Mouse (Mus musculus): Measurements from ENCODE around the gene Gtf3c5. TPM values are rescaled to one million over a fixed set of nuclear protein-coding genes. Genes with fewer than 3 reads are reported as not detected.

Gene Gtf3c5
- total and polyA plus RNA-seq, 2 experiments: 2.9 to 7.8 TPM

GRCm38 (mm10) chr2:28576815-28577214 is 6.7 kb downstream of the Gtf3c5 start:
- peaks cover 6% of the 10 kb centered on the region; the same call in 1 of the 2 replicates for H3K36me3 ChIP-seq (ENCODE audit: control insufficient read depth, insufficient read depth, low read length)
- H3K27me3 ChIP-seq (ENCODE audit: control insufficient read depth, insufficient read depth, low read length): no peaks in the 10 kb centered on the region
- H3K79me2 ChIP-seq (ENCODE audit: control insufficient read depth, insufficient read depth, low read length): no peaks in the 10 kb centered on the region
- 95% methylated on average over 3 of the region's 3 CpGs for WGBS
- no peaks in the 10 kb centered on the region for H3K4me1 ChIP-seq (ENCODE audit: control insufficient read depth, insufficient read depth, low read length)
- DNase-seq (ENCODE audit: extremely low read depth, low read depth, low spot score): no peak
- H3K9ac ChIP-seq (ENCODE audit: low read depth, low read length): no peak overlapping the region
- H3K27ac ChIP-seq (replicated peaks; ENCODE audit: insufficient read depth, low read depth, low read length): no peak overlapping the region
- no peak for TF ChIP-seq CTCF (IDR thresholded peaks at IDR 0.05; ENCODE audit: low read depth, low read length)
- no peak for TF ChIP-seq POLR2A (IDR thresholded peaks at IDR 0.05; ENCODE audit: extremely low read depth, insufficient read depth, low read length)
- no peak overlapping the region for H3K4me3 ChIP-seq (ENCODE audit: insufficient read depth, low read depth, low read length)

DNA sequence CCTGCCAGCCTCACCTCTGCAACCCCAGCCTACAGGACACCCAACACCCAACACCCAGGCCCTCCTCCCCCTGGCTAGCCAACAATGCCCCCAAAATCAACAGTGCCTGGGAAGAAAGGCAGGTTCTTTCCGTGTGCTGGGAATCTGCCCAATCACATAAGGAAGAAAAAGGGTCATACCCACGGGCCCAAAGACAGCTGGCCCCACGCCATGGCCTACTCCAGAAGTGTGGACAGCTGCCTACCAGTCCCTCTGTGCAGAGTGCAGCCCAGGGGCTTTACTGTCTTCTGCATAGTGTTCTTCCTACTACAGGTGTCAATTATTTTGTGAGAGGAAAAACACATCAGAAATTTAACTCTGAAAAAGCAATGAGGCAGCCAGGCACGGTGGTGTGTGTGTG is 8.2 kb downstream of the Gtf3c5 start:
- Histone ChIP-seq H3K27me3 (ENCODE audit: control insufficient read depth, insufficient read depth, low read length) (no peaks in the 10 kb centered on the region), H3K36me3 (ENCODE audit: control insufficient read depth, insufficient read depth, low read length) (peaks cover 12% of the 10 kb centered on the region), H3K4me3 (ENCODE audit: insufficient read depth, low read depth, low read length) (no peak overlapping the region), H3K79me2 (ENCODE audit: control insufficient read depth, insufficient read depth, low read length) (no peaks in the 10 kb centered on the region), H3K9ac (ENCODE audit: low read depth, low read length) (no peak overlapping the region), H3K27ac (replicated peaks; ENCODE audit: insufficient read depth, low read depth, low read length) (no peak overlapping the region), H3K4me1 (ENCODE audit: control insufficient read depth, insufficient read depth, low read length) (no peaks in the 10 kb centered on the region)
- DNase-seq (ENCODE audit: extremely low read depth, low read depth, low spot score): no peak
- 80% methylated on average over 4 of the region's 4 CpGs for WGBS
- no peak for TF ChIP-seq CTCF (IDR thresholded peaks at IDR 0.05; ENCODE audit: low read depth, low read length)
- TF ChIP-seq POLR2A (IDR thresholded peaks at IDR 0.05; ENCODE audit: extremely low read depth, insufficient read depth, low read length): no peak

DNA sequence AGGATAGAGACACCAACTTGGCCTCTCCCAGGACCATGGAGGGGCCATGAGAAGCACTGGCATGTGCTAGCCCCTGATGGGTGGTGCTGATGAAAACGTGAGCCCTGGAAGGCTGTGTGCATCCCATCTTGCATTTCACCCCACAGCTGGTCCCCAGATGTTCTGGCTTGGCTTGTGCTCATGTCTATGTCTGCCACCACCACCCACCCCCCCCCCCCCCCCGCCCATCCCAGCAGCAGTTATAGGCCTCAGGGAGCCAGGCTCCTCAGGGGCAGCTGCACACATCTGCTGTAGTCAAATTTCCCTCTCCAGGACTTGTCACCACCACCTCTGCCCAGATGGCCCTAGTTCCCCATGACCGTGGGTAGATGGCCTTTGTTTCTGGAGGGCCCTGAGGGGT is 13.6 kb downstream of the Gtf3c5 start:
- no peaks in the 10 kb centered on the region for H3K79me2 ChIP-seq (ENCODE audit: control insufficient read depth, insufficient read depth, low read length)
- H3K27ac ChIP-seq (replicated peaks; ENCODE audit: insufficient read depth, low read depth, low read length): no peak overlapping the region
- H3K27me3 ChIP-seq (ENCODE audit: control insufficient read depth, insufficient read depth, low read length): no peaks in the 10 kb centered on the region
- H3K36me3 ChIP-seq (ENCODE audit: control insufficient read depth, insufficient read depth, low read length): peaks cover 12% of the 10 kb centered on the region
- H3K4me1 ChIP-seq (ENCODE audit: control insufficient read depth, insufficient read depth, low read length): 0 out of 2 replicates have a peak, but pooled peaks cover 3% of the 10 kb centered on the region
- no peak for TF ChIP-seq CTCF (IDR thresholded peaks at IDR 0.05; ENCODE audit: low read depth, low read length)
- no peak for TF ChIP-seq POLR2A (IDR thresholded peaks at IDR 0.05; ENCODE audit: extremely low read depth, insufficient read depth, low read length)
- no peak for DNase-seq (ENCODE audit: extremely low read depth, low read depth, low spot score)
- H3K9ac ChIP-seq (ENCODE audit: low read depth, low read length): no peak overlapping the region
- 93% methylated on average over 3 of the region's 3 CpGs for WGBS
- H3K4me3 ChIP-seq (ENCODE audit: insufficient read depth, low read depth, low read length): no peak overlapping the region

DNA sequence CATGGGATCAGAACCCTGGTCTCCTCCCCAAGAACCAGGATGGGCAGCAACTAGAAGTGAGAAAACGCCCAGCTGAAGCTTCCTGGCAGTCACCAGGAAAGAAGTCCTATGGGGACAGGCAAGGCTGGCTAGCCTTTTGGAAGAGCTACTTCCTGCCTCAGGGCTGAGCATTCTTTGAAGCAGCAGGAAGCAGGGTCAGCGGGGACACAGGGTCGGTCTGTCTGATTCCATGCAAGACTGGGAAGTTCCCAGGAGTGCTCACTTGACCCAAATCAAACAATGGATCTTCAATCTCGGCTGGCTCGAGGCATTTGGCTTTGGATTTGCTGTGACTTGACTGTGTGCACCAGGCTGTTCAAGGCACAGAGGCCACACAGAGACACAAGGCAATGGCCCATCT is 17.0 kb downstream of the Gtf3c5 start:
- Histone ChIP-seq H3K79me2 (ENCODE audit: control insufficient read depth, insufficient read depth, low read length) (no peaks in the 10 kb centered on the region), H3K36me3 (ENCODE audit: control insufficient read depth, insufficient read depth, low read length) (peaks cover 8% of the 10 kb centered on the region), H3K9ac (ENCODE audit: low read depth, low read length) (no peak overlapping the region), H3K27ac (replicated peaks; ENCODE audit: insufficient read depth, low read depth, low read length) (no peak overlapping the region), H3K4me3 (ENCODE audit: insufficient read depth, low read depth, low read length) (no peak overlapping the region), H3K27me3 (ENCODE audit: control insufficient read depth, insufficient read depth, low read length) (no peaks in the 10 kb centered on the region), H3K4me1 (ENCODE audit: control insufficient read depth, insufficient read depth, low read length) (0 out of 2 replicates have a peak, but pooled peaks cover 3% of the 10 kb centered on the region)
- WGBS: 66% methylated on average over 5 of the region's 5 CpGs
- DNase-seq (ENCODE audit: extremely low read depth, low read depth, low spot score): peak; percentile 8
- TF ChIP-seq CTCF (IDR thresholded peaks at IDR 0.05; ENCODE audit: low read depth, low read length): no peak
- no peak for TF ChIP-seq POLR2A (IDR thresholded peaks at IDR 0.05; ENCODE audit: extremely low read depth, insufficient read depth, low read length)

GRCm38 (mm10) chr2:28564380-28564779 is 19.2 kb downstream of the Gtf3c5 start:
- Histone ChIP-seq H3K27me3 (ENCODE audit: control insufficient read depth, insufficient read depth, low read length) (no peaks in the 10 kb centered on the region), H3K4me3 (ENCODE audit: insufficient read depth, low read depth, low read length) (no peak overlapping the region), H3K79me2 (ENCODE audit: control insufficient read depth, insufficient read depth, low read length) (no peaks in the 10 kb centered on the region), H3K36me3 (ENCODE audit: control insufficient read depth, insufficient read depth, low read length) (peaks cover 4% of the 10 kb centered on the region; the same call in 1 of the 2 replicates), H3K4me1 (ENCODE audit: control insufficient read depth, insufficient read depth, low read length) (0 out of 2 replicates have a peak, but pooled peaks cover 3% of the 10 kb centered on the region), H3K27ac (replicated peaks; ENCODE audit: insufficient read depth, low read depth, low read length) (no peak overlapping the region), H3K9ac (ENCODE audit: low read depth, low read length) (no peak overlapping the region)
- WGBS: 91% methylated on average over 4 of the region's 4 CpGs
- DNase-seq (ENCODE audit: extremely low read depth, low read depth, low spot score): no peak
- TF ChIP-seq CTCF (IDR thresholded peaks at IDR 0.05; ENCODE audit: low read depth, low read length): no peak
- no peak for TF ChIP-seq POLR2A (IDR thresholded peaks at IDR 0.05; ENCODE audit: extremely low read depth, insufficient read depth, low read length)

- Histone ChIP-seq H3K4me1 (ENCODE audit: control insufficient read depth, insufficient read depth, low read length) (0 out of 2 replicates have a peak, but pooled peaks cover 3% of the 10 kb centered on the region), H3K27me3 (ENCODE audit: control insufficient read depth, insufficient read depth, low read length) (no peaks in the 10 kb centered on the region), H3K79me2 (ENCODE audit: control insufficient read depth, insufficient read depth, low read length) (no peaks in the 10 kb centered on the region), H3K27ac (replicated peaks; ENCODE audit: insufficient read depth, low read depth, low read length) (no peak overlapping the region), H3K9ac (ENCODE audit: low read depth, low read length) (no peak overlapping the region), H3K36me3 (ENCODE audit: control insufficient read depth, insufficient read depth, low read length) (peaks cover 4% of the 10 kb centered on the region; the same call in 1 of the 2 replicates), H3K4me3 (ENCODE audit: insufficient read depth, low read depth, low read length) (no peak overlapping the region)
- DNase-seq (ENCODE audit: extremely low read depth, low read depth, low spot score): no peak
- TF ChIP-seq POLR2A (IDR thresholded peaks at IDR 0.05; ENCODE audit: extremely low read depth, insufficient read depth, low read length) (no peak), CTCF (IDR thresholded peaks at IDR 0.05; ENCODE audit: low read depth, low read length) (no peak)
Measured at GRCm38 (mm10) chr2:28563830-28564229, 19.7 kb downstream of the Gtf3c5 start.
